Mouse (Mus musculus): Measurements from ENCODE around the gene Rgs8.

DNA sequence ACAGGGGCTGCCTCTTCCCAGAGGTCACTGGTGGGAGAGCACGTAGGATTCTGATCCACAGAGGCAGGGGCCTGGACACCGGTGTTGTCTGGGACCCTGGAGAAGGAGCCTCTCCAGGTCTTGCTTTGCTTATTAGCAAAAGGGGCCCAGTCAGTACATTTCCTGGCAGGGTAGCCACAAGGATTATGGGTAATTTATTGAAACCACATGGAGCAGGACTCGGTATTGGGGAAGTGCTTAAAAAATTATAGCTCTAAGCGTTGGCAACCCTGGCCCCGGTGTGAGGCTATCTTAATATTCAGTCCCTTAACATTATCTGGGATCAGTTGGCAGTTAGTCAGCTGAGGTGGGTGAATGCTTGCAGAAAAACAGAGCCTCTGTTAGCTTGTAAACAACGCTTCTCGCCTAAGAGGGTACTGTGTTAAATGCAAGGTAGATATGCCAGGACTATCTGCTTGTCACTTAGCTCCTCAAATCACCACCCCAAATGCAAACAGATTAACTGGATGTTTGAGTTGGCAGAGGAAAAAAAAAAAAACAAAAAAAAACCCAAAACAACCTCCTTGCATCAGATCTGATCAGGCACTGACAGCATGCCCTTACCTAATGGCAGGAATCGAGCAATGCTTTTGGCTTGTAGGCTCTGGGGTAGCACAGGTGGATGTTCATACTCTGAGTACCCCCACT, 49.5 kb downstream of the Rgs8 start:
- no peak for TF ChIP-seq CTCF (IDR thresholded peaks at IDR 0.05; ENCODE audit: control insufficient read depth, insufficient read depth, low read length)
- TF ChIP-seq POLR2A (IDR thresholded peaks at IDR 0.05; ENCODE audit: borderline replicate concordance, control insufficient read depth, low read depth, low read length), result no peak
